Mouse (Mus musculus) frontal cortex, postnatal 25 days (tissue): ENCODE results near the gene Hpse.

Experiments
- DNase-seq, 2 experiments: peaks; one replicate each; pipeline ENCODE4 v3.0.0; 2022; ENCODE audit warnings: low spot score in 2 of 2

Gene Hpse

GRCm38 (mm10) chr5:100697398-100697797 is 22.1 kb downstream of the Hpse start:
- DNase-seq = no peak

- DNase-seq = no peak
Measured at GRCm38 (mm10) chr5:100685631-100686030, 33.9 kb downstream of the Hpse start.

GRCm38 (mm10) chr5:100680542-100680933 is 39.0 kb downstream of the Hpse start:
- no peak for DNase-seq

- DNase-seq = no peak
Measured at GRCm38 (mm10) chr5:100679911-100680541, 39.5 kb downstream of the Hpse start.

- DNase-seq = peak; percentile 56 to 63
Measured at GRCm38 (mm10) chr5:100674711-100675376, 44.7 kb downstream of the Hpse start, which contains the start of gene Coq2. Gene Coq2, minus strand, starts transcription at chr5:100675140.

- peak; percentile 72 to 81 for DNase-seq
Measured at GRCm38 (mm10) chr5:100673745-100674486, 45.6 kb downstream of the Hpse start.

GRCm38 (mm10) chr5:100672403-100672802 is 47.1 kb downstream of the Hpse start:
- DNase-seq = no peak

- no peak for DNase-seq
Measured at GRCm38 (mm10) chr5:100671897-100672296, 47.6 kb downstream of the Hpse start.

- DNase-seq = no peak
Measured at GRCm38 (mm10) chr5:100671398-100671797, 48.1 kb downstream of the Hpse start.

- no peak for DNase-seq
Measured at GRCm38 (mm10) chr5:100666965-100667364, 52.6 kb downstream of the Hpse start.

GRCm38 (mm10) chr5:100663854-100664253 is 55.7 kb downstream of the Hpse start:
- no peak for DNase-seq

GRCm38 (mm10) chr5:100663011-100663410 is 56.5 kb downstream of the Hpse start:
- DNase-seq = no peak

- DNase-seq = no peak
Measured at GRCm38 (mm10) chr5:100658460-100658859, 61.1 kb downstream of the Hpse start.

GRCm38 (mm10) chr5:100656352-100656751 is 63.2 kb downstream of the Hpse start:
- DNase-seq = no peak

- DNase-seq = no peak
Measured at GRCm38 (mm10) chr5:100652327-100652726, 67.2 kb downstream of the Hpse start.

- DNase-seq = no peak
Measured at GRCm38 (mm10) chr5:100651486-100651885, 68.0 kb downstream of the Hpse start.

- no peak for DNase-seq
Measured at GRCm38 (mm10) chr5:100650969-100651368, 68.5 kb downstream of the Hpse start.

GRCm38 (mm10) chr5:100648546-100648945 is 71.0 kb downstream of the Hpse start:
- DNase-seq = no peak

- DNase-seq = no peak
Measured at GRCm38 (mm10) chr5:100648046-100648445, 71.5 kb downstream of the Hpse start.

- DNase-seq = no peak
Measured at GRCm38 (mm10) chr5:100646558-100646957, 73.0 kb downstream of the Hpse start.

- no peak for DNase-seq
Measured at GRCm38 (mm10) chr5:100643991-100644535, 75.5 kb downstream of the Hpse start.

GRCm38 (mm10) chr5:100643253-100643990 is 76.1 kb downstream of the Hpse start:
- no peak for DNase-seq
